Mouse (Mus musculus) hindbrain, embryonic 13.5 days (tissue): Measurements from ENCODE around the gene Fam102a. TPM values are rescaled to one million over a fixed set of nuclear protein-coding genes. Genes with fewer than 3 reads are reported as not detected.

Experiments
- ATAC-seq: fragments of 200-750 bp; cut with Nextera tagmentation; 2 replicates; pipeline ENCODE4 v1.8.0; 2017; ENCODE audit warnings: moderate TSS enrichment; ENCODE audit not compliant: low FRiP score
- H3K27ac ChIP-seq: fragments of 300-500 bp; sonication (generic); 2 replicates; pipeline ENCODE4 v1.5.1; 2015; ENCODE audit warnings: inconsistent platforms, mild to moderate bottlenecking, moderate library complexity
- H3K27me3 ChIP-seq: fragments of 300-500 bp; sonication (generic); 2 replicates; pipeline ENCODE4 v1.6.1; 2015; ENCODE audit warnings: mild to moderate bottlenecking, inconsistent platforms
- H3K36me3 ChIP-seq: fragments of 300-500 bp; sonication (generic); 2 replicates; pipeline ENCODE4 v1.6.1; 2015; ENCODE audit warnings: mild to moderate bottlenecking, inconsistent platforms
- H3K4me1 ChIP-seq: fragments of 300-500 bp; sonication (generic); replicated peaks from 2 replicates; pipeline ENCODE4 v1.6.1; 2015; ENCODE audit warnings: inconsistent platforms
- H3K4me2 ChIP-seq: fragments of 300-500 bp; sonication (generic); 2 replicates; pipeline ENCODE4 v1.6.1; 2015; ENCODE audit warnings: inconsistent platforms, mild to moderate bottlenecking, moderate library complexity
- H3K4me3 ChIP-seq: fragments of 300-500 bp; sonication (generic); 2 replicates; pipeline ENCODE4 v1.5.1; 2015; ENCODE audit warnings: mild to moderate bottlenecking, inconsistent platforms
- H3K9ac ChIP-seq: fragments of 300-500 bp; sonication (generic); 2 replicates; pipeline ENCODE4 v1.6.1; 2015; ENCODE audit warnings: mild to moderate bottlenecking, inconsistent platforms
- H3K9me3 ChIP-seq: fragments of 300-500 bp; sonication (generic); 2 replicates; pipeline ENCODE4 v1.6.1; 2016; ENCODE audit warnings: inconsistent platforms
- WGBS: fragments of 180-500 bp; shearing (Covaris S2); methylation state at CpG from one replicate; pipeline ENCODE4 v1.1.7; 2015; 5-methylcytosine and 5-hydroxymethylcytosine counted together
- polyA plus RNA-seq: library from polyadenylated mRNA; unstranded; fragments of >200 nt; fragmentation: Nextera tagmentation; extraction: Ambion mirVana; gene quantifications from 2 replicates; pipeline ENCODE4 v1.2.1, GENCODE M21; 2015

The Fam102a gene
- polyA plus RNA-seq, 1 experiment from 2014 or later, result 7.1 TPM

- WGBS, result 65% methylated on average over 5 of the region's 5 CpGs
- Histone ChIP-seq H3K4me1 (no peaks in the 10 kb centered on the region), H3K9me3 (peaks cover 4% of the 10 kb centered on the region), H3K27me3 (no peaks in the 10 kb centered on the region), H3K36me3 (no peaks in the 10 kb centered on the region), H3K4me2 (no peak overlapping the region), H3K27ac (no peak overlapping the region), H3K9ac (no peak overlapping the region), H3K4me3 (no peak overlapping the region)
- no peak for ATAC-seq
Observed at GRCm38 (mm10) chr2:32501754-32502324, 33.3 kb upstream of the Fam102a start.

DNA sequence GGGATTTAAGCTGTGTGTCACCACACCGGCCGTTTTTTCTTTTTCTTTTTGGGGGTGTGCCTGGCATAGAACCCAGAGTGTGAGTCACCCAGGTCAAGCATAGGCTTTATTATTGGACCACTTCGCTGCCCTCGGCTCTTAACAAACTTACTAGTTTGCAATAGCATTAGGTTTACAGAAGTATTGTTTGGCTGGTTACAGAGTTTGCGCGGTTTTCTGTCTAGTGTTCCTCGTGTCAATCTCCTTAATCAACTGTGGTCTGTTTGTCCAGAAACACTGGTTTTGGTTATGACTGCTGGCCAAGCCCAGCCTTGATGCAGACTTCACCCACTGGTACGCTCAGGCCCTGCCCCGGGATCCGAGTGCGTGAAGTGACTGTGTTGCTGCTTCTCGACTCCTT, 32.3 kb upstream of the Fam102a start:
- Histone ChIP-seq H3K4me2 (no peak overlapping the region), H3K9me3 (peaks cover 4% of the 10 kb centered on the region)
- WGBS, result 90% methylated on average over 12 of the region's 12 CpGs

DNA sequence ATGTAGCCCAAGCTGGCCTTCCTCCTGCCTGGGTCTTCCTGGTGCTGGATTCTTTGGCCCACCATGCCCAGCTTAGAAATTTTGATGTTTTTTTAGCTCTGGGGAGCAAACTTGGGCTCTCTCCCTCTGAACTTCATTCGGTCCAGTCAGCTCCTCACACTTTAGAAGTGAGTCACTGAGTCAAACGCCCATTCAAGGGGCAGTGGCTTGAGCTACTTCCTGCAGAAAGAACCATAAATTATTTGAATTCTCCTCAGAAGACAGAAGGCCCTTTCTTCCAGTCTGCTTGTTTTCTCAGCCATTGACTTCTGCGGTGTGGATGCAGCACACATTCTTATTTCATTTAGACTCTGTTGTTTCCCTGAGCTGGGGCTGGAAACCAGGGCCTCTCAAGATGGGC, 31.5 kb upstream of the Fam102a start:
- 55% methylated on average over 3 of the region's 3 CpGs for WGBS

More for the DNA sequence above, 32.3 kb upstream of the Fam102a start:
- Histone ChIP-seq H3K9ac (no peak overlapping the region), H3K27ac (no peak overlapping the region), H3K36me3 (no peaks in the 10 kb centered on the region), H3K4me1 (no peaks in the 10 kb centered on the region), H3K27me3 (no peaks in the 10 kb centered on the region), H3K4me3 (no peak overlapping the region)
- ATAC-seq, result no peak

DNA sequence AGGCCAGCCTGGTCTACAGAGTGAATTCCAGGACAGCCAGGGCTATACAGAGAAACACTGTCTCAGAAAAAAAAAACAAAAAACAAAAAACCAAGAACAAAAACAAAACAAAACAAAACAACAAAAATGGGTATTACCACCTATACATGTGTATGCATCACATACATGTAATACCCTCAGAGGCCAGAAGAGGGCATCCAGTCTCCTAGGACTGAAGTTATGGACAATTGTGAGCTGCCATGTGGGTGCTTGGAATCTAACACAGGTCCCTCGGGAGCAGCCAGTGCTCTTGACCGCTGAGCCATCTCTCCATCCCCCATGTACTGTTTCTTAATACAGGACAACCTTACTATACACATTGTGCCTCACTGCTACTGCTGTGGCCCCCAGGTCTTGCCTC, 29.6 kb upstream of the Fam102a start:
- Histone ChIP-seq H3K4me2 (no peak overlapping the region), H3K9ac (no peak overlapping the region), H3K36me3 (no peaks in the 10 kb centered on the region), H3K4me1 (no peaks in the 10 kb centered on the region), H3K27me3 (no peaks in the 10 kb centered on the region), H3K27ac (no peak overlapping the region), H3K9me3 (no peaks in the 10 kb centered on the region), H3K4me3 (no peak overlapping the region)
- ATAC-seq, result no peak
- 100% methylated on average over 2 of the region's 2 CpGs for WGBS

More for the DNA sequence above, 31.5 kb upstream of the Fam102a start:
- H3K9ac ChIP-seq, result no peak overlapping the region
- no peaks in the 10 kb centered on the region for H3K4me1 ChIP-seq
- H3K9me3 ChIP-seq, result peaks cover 2% of the 10 kb centered on the region
- no peak overlapping the region for H3K4me2 ChIP-seq
- no peak overlapping the region; the same call in 1 of the 2 replicates for H3K27ac ChIP-seq
- H3K4me3 ChIP-seq, result no peak overlapping the region
- no peak for ATAC-seq
- no peaks in the 10 kb centered on the region for H3K36me3 ChIP-seq
- H3K27me3 ChIP-seq, result no peaks in the 10 kb centered on the region

DNA sequence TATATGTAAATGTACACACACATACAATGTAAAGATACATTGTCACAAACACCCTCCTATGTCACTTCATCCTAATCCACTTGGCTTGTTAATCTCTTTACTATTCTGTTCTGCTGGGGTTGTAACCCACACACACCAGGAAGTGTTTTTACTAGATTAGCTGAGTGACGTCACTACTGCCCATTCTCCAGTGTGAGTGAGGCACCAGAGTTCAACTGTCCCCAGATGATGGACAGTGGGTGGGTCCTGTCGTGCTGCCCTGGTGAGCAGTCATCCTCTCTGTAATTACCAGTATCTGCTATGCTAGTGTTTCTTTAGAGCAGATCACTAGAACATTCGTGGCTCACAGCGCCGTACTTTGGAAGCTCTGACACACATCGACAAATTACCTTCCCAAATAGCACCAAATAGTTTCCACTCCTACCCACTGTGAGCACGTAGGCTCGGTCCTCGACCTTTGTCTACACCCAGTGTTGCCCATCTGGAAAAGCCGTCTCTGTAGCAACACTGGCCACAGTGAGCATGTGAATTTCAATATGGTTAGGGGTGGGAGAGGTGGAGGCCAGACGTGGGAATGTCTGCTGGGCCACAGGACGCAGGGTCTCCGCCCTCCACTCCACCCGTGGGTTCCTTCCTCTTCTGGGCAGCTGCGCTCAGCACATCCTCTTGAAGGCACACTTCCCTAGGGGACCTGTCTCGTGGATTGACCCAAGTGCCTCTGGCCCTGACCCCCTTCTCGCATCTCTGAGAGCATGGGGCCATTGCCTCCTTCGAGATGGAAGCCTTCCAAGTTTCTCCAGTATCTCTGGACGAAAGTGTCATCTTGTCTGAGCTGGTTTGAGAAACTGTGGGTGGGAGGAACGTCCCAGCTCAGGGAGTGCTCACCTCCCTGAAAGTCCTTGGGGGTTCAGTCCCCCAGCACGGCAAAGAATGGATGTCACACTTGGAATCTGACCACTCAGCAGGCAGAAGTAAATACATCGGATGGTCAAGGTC, 28.2 kb upstream of the Fam102a start:
- H3K9ac ChIP-seq, result no peak overlapping the region
- no peaks in the 10 kb centered on the region for H3K27me3 ChIP-seq
- 74% methylated on average over 22 of the region's 22 CpGs for WGBS
- no peaks in the 10 kb centered on the region for H3K4me1 ChIP-seq
- H3K9me3 ChIP-seq, result no peaks in the 10 kb centered on the region
- no peak overlapping the region for H3K4me3 ChIP-seq
- H3K36me3 ChIP-seq, result no peaks in the 10 kb centered on the region
- H3K27ac ChIP-seq, result no peak overlapping the region
- no peak overlapping the region for H3K4me2 ChIP-seq
- no peak for ATAC-seq

- no peak overlapping the region for H3K9ac ChIP-seq
- H3K4me2 ChIP-seq, result no peak overlapping the region
- ATAC-seq, result no peak
- WGBS, result 72% methylated on average over 9 of the region's 9 CpGs
- no peak overlapping the region for H3K4me3 ChIP-seq
- H3K27me3 ChIP-seq, result no peaks in the 10 kb centered on the region
- no peak overlapping the region for H3K27ac ChIP-seq
- no peaks in the 10 kb centered on the region for H3K9me3 ChIP-seq
- no peaks in the 10 kb centered on the region for H3K36me3 ChIP-seq
- H3K4me1 ChIP-seq, result no peaks in the 10 kb centered on the region
Observed at GRCm38 (mm10) chr2:32507906-32508305, 27.2 kb upstream of the Fam102a start.

DNA sequence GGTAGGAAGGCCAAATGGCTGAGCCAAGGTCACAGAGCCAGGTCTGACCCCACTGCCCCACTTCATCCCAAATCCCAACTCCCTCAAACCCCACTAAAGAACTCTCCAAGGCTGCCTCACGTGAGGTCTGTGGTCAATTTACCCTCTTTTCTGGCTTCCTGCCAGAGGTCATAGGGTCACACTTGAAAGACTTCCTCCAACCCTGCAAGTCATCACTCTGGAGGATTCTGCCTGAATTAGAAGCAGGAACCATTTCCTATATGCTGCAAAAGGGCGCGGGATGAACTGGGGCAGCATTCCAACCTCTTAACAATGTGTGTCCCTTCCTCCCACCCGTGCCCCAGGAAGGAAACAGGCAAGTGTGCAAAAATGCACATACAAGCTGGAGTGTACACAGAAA, 25.8 kb upstream of the Fam102a start:
- Histone ChIP-seq H3K4me2 (no peak overlapping the region), H3K9me3 (no peaks in the 10 kb centered on the region), H3K27me3 (no peaks in the 10 kb centered on the region), H3K4me3 (no peak overlapping the region), H3K27ac (0 out of 2 replicates have a peak overlapping the region, but pooled peaks have one; percentile 55), H3K36me3 (no peaks in the 10 kb centered on the region), H3K4me1 (no peaks in the 10 kb centered on the region), H3K9ac (no peak overlapping the region)
- 47% methylated on average over 4 of the region's 4 CpGs for WGBS
- ATAC-seq, result no peak

- H3K36me3 ChIP-seq, result no peaks in the 10 kb centered on the region
- no peak overlapping the region for H3K4me2 ChIP-seq
- no peaks in the 10 kb centered on the region for H3K9me3 ChIP-seq
- H3K27me3 ChIP-seq, result no peaks in the 10 kb centered on the region
- no peak for ATAC-seq
- no peaks in the 10 kb centered on the region for H3K4me1 ChIP-seq
- 54% methylated on average over 8 of the region's 8 CpGs for WGBS
- no peak overlapping the region for H3K9ac ChIP-seq
- no peak overlapping the region for H3K4me3 ChIP-seq
- H3K27ac ChIP-seq, result peak overlapping the region; percentile 55
Observed at GRCm38 (mm10) chr2:32509896-32510295, 25.2 kb upstream of the Fam102a start.

- WGBS, result 85% methylated on average over 7 of the region's 7 CpGs
Observed at GRCm38 (mm10) chr2:32512592-32512991, 22.5 kb upstream of the Fam102a start.

DNA sequence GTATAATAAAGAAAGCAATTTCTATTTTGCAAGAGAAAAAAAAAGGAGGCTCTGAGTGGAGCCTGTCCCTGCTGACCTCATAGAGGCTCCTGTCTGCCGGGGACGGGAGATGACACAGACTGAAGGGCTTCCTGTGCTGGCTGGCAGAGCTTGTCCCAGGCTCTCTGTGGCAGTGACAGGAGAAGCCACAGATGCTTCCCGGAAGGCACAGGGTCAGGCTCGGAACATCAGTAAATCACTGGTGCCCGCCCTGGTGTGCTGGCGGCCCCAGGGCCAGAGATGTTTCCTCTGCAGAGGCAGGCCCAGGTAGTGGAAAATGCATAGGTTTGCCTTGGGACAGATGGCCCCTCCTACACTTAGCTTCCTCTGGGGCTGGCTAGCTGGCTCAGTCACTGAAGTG, 20.8 kb upstream of the Fam102a start:
- Histone ChIP-seq H3K9me3 (no peaks in the 10 kb centered on the region), H3K9ac (no peak overlapping the region), H3K27ac (no peak overlapping the region), H3K27me3 (no peaks in the 10 kb centered on the region), H3K4me2 (no peak overlapping the region), H3K4me1 (no peaks in the 10 kb centered on the region), H3K36me3 (no peaks in the 10 kb centered on the region), H3K4me3 (no peak overlapping the region)
- ATAC-seq, result no peak
- 68% methylated on average over 6 of the region's 6 CpGs for WGBS

More at GRCm38 (mm10) chr2:32512592-32512991, 22.5 kb upstream of the Fam102a start:
- Histone ChIP-seq H3K4me3 (no peak overlapping the region), H3K9me3 (no peaks in the 10 kb centered on the region), H3K9ac (no peak overlapping the region), H3K4me2 (no peak overlapping the region), H3K27me3 (no peaks in the 10 kb centered on the region), H3K36me3 (no peaks in the 10 kb centered on the region), H3K27ac (no peak overlapping the region), H3K4me1 (no peaks in the 10 kb centered on the region)
- ATAC-seq, result no peak

GRCm38 (mm10) chr2:32517233-32517867, 17.8 kb upstream of the Fam102a start:
- no peaks in the 10 kb centered on the region for H3K27me3 ChIP-seq
- H3K4me3 ChIP-seq, result no peak overlapping the region
- H3K4me2 ChIP-seq, result no peak overlapping the region
- no peaks in the 10 kb centered on the region for H3K36me3 ChIP-seq
- H3K9ac ChIP-seq, result no peak overlapping the region
- no peak overlapping the region for H3K27ac ChIP-seq
- no peaks in the 10 kb centered on the region for H3K9me3 ChIP-seq
- H3K4me1 ChIP-seq, result no peaks in the 10 kb centered on the region
- no peak for ATAC-seq
- 93% methylated on average over 4 of the region's 4 CpGs for WGBS
